Mouse (Mus musculus) lung, adult 18-20 months (tissue): ENCODE measurements around the gene Dgkh.
"Not testable (repeated sequence)": the region's sequence is repeated elsewhere in the genome, so short reads cannot be mapped to it uniquely, and the experiment has no call there.

ENCODE experiments used
- DNase-seq, 2 experiments: peaks; one replicate each; pipeline ENCODE4 v3.0.0; 2022; ENCODE audit warnings: mixed read lengths in 2 of 2

Gene Dgkh

DNA sequence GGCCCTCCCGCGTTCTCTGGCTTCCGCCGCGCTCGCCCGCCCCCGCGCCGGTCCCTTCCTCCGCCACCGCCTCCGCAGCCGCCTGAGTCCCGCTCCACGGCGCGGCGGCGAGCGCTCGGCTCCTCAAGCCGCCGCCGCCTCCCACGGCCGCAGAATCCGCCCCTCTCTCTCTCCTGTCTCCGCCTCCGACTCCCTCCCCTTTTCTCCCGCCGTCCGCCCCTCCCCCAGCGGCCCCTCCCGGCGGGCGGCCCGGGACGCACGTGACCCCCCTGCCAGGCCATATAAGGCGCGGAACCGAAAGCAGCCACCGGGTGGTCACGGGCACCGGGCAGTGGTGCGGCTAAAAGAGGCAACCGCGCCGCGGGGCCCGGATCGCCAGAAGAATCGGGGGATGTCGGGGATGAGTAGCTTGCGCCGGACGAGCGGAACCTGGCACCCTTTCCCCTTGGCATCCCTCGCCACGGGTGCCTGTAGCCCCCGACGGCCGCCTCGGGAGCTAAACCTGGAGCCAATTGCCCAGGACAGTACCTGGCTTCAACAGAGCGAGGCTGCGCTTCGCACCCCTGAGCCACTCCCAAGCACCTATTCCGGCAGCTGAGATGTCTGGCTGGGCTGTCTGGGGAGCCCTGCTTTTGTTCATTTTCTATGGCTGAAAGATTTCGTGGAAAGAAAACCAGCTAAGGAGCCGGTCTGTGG lies at the start of gene Dgkh:
Gene Dgkh (minus strand): TSS at position 160 of the 696 bp plus-strand sequence.
- DNase-seq, result peak; percentile 94 to 95

- DNase-seq, result no peak
Measured at GRCm38 (mm10) chr14:78777215-78777614, 44.6 kb upstream of the Dgkh start.

- DNase-seq, result no peak
Measured at GRCm38 (mm10) chr14:78776659-78777058, 44.1 kb upstream of the Dgkh start.

DNA sequence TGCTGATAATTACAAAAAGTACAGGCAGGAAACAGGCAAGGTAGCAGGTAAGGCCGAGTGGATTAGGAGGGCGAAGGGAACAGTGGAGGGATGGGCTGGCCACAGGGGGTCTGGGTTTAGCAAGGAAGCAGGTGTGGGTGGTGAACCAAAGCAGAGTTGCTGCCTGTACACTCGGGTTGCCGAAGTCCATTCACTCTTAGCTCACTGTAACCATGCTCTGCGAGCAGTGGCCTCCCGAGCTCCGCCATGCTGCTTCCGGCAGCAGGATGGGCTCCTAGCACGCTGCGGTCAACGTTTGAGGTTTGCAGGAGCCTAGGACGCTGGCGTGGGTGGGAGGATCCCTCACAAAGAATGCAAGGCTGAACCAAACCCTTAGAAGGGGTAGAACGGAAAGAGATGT lies 43.1 kb upstream of the Dgkh start:
- no peak for DNase-seq

DNA sequence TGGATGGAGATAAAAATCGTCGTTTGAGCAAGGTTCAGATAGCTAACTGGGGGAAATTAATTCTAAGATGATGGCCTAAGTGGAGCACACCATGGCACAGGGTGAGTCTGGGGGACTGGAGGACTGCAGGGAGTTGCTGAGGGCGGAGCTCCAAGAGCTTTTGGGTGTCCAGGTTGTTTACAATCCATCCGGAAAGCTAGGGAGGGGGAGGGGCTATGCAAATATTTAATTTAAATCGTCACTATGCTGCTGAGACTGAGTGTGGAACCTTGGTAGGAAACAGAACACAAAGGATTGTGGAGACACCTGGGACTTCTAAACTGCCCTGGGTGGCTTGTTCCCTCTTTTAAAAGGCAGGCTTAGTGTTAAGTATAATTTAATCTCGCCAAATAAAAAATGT lies 42.6 kb upstream of the Dgkh start:
- DNase-seq, result no peak

- no peak for DNase-seq
Measured at GRCm38 (mm10) chr14:78770457-78770856, 37.9 kb upstream of the Dgkh start.

GRCm38 (mm10) chr14:78761064-78761463 lies 28.5 kb upstream of the Dgkh start:
- DNase-seq, result no peak

- DNase-seq, result no peak
Measured at GRCm38 (mm10) chr14:78759491-78759890, 26.9 kb upstream of the Dgkh start.

DNA sequence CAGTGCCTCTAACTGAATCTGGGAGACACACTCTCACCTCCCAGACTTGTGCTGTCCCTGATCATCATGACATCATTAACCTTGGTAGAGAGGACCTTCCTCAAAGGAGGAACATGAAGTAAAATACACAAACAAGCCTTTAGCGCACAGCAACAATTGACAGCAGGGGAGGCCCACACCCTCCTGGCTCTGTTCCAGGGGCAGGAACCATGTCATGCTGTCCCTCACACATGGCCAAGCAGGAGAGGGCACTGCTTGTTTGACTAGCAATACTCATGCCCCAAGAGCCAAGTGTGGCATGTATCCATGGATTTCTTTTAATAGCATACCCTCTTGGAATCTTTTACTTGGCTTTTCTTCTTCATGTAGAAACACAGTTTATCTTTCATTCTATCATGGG lies 22.7 kb upstream of the Dgkh start:
- peak in 1 of 2 experiments; percentile 23 for DNase-seq

DNA sequence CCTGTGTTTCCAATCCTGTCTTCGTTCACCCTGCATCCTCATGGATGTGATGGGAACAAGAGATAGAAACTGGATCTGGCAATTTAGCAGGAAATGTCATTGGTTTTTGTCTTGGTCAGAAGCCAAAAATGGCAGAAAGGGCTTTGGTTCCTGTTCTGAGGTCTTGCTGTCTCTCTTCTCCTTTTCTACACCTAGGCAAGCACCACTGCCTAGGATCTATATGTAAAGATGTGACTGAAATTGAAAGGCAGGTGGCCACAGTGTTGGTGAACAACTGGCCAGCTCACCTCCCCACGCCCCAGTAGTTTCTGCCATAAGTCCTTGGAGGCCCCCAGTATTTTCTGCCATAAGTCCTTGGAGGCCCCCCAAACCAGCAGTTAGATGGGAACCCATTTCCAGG lies 16.1 kb upstream of the Dgkh start:
- no peak for DNase-seq

DNA sequence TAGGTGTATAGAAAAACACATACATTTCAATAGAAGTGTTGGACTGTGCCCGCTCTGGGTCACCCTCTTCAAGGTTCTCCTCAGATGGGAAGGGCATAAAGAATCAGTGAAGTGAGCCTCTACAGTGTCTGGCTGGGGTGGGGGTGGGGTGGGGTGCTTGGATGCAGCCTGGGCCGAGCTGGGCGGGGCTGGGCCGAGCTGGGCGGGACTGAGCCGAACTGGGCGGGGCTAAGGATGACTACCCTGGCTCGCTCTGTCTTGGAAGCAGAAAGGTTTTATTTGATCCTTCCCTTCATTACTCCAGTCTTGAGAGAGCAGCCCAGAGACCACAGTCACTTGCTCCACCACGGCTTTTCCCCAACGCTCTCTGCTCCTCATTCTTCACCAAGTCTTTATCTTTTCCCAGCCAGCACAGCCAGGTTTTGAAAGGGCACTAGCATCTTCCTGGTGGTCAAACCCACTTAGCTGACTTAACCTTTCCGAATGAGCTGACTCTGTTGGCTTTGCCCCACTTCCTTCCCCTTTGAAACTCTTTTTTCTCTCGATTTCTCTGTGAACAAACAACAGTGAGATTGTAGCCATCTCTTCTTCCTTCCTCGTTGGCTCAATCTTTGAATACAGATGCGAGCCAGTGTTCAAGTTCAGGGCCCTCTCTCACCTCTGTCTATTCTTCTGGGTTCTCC lies 15.5 kb upstream of the Dgkh start:
- DNase-seq, result no peak

DNA sequence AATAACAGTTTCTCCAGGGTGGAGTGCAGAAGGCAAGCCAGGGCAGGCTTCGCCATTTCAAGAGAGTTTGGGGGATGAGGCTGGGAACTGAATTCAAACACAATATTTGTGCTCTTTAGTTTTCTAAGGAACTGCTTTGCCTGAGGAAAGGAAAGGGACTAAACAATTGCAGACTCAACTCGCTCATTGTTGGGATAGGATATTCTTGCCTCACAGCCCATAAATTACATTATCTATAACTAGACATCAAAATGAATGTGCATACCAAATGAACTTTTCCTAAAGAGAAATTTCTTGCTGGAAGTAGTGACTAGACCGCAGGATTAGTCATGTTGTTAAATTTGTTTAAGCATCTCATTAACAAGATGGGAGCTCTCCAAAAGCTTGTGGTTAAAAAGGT lies 14.9 kb upstream of the Dgkh start:
- DNase-seq, result no peak

GRCm38 (mm10) chr14:78734605-78735004 lies 2.0 kb upstream of the Dgkh start:
- DNase-seq, result no peak

DNA sequence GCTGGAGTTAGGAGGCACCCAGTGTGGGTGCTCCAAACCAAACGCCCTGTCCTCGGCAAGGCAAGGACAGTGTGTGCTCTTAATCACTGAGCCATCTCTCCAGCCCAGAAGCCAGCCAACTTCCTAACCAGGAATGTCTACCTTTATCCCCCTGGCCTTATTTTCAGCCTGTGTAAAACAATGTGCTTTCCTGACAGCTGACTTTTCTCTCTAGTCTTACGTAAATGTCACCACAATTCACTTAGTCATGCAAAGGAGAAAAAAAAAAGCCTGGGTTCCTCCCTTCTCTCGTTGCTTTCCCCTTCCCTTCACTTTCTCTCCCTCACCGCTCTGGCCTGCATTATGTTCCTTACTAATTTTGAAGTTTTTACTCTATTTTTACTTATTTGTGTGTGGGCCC lies 1.6 kb upstream of the Dgkh start:
- not testable (repeated sequence) for DNase-seq

DNA sequence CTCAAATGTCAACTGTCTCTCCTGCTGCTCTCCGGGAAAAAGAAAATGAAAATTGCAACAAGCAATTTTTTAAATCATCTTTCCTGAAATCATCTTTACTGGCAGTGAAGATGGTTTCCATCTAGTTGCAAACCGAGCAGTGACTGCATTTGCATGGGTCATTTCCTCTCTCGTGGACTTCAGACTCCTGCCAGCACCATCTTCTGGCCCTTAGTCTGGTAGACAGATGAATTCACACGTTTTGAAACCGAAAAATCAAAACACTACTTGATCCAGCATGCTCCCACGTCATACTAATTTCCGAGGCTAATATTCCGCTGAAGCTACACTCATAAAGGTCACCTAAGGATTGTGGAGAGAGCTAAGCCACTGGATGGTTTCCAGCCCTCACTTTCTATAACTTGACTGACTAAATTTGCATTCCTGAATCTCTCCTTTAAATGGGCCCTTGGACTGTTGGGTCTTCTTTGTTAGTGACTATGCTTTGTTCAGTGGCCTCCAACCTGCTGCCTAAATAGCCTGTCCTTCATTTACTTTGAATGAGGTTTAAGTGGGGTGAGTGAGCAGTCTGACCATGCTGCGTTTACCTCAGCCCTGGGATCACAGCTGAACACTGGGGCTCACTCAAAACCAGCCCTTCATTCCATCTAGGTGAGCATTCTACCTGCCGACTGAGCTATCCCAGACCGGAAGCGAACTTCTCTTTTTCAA lies 945 bp upstream of the Dgkh start:
- no peak for DNase-seq

- DNase-seq, result peak; percentile 83 to 88
Measured at GRCm38 (mm10) chr14:78731852-78732616, 542 bp downstream of the Dgkh start.

DNA sequence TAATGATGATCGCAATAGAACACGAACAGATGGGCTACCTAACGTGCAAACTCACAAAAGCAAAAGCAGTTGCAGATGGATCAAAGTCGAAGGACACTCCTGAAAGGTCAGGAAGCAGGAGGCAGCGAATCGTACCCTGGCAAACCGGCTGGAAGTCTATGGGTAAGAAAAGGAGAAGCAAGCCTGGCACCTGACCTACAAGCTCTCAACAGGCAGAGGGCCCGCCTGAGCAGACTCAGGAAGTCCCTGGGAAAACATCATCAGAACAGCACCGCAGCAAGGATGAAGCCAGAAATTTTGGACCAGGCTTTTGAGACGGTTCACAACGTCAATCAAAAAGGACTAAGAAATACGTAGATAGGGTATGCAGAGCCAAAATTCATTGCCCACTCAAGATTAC lies 1.3 kb downstream of the Dgkh start:
- peak; percentile 32 to 58 for DNase-seq

DNA sequence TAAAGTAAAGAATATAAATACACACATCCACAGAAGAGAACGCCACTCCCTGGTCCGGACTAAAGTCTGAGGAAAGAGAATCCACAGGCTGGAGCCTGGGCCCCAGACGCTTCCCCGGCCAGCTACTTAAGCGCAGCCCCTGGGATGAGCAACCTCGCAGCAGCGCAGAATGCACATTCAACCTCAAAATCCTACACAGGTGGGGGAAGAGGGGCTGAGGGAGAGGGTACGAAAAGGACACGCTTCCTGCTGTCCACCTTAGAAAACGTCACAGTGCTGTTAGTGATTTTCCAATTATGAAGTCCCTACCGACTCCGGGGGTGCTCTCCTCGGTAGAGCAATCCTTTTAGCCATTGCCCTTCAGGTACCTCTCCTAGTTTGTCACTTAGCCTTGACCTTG lies 6.6 kb downstream of the Dgkh start:
- no peak for DNase-seq

DNA sequence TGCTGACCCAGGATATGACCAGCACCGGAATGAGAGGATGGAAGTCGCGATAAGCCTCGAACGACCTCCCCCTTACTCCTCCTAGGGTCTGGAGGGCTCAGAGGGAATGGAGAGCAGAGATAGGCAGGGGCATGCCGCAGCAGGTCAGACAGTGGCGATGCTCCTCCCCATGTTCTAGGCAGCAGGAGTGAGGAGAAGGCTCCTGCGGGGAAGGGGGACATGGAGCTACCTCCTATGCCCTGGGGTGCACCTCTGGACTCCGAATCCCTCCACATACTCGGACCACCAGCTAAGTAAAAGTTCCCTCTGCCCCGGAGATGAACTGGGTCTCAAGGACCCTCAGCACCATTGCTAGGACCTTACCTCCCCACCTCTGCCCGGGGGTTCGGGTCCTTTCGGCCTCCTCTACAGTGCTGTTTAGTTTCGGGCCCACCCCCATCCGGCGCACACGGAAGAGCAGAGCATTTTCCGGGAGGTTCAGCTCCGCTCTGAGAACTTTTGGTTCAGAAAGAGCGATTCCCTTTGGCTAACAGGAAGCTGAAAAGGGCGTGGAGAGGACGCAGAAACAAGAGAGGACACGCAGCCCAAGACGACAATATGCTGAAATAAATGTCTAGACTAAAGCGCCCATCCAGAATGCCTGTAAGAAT lies 7.1 kb downstream of the Dgkh start:
- peak in 1 of 2 experiments; percentile 31 for DNase-seq

DNA sequence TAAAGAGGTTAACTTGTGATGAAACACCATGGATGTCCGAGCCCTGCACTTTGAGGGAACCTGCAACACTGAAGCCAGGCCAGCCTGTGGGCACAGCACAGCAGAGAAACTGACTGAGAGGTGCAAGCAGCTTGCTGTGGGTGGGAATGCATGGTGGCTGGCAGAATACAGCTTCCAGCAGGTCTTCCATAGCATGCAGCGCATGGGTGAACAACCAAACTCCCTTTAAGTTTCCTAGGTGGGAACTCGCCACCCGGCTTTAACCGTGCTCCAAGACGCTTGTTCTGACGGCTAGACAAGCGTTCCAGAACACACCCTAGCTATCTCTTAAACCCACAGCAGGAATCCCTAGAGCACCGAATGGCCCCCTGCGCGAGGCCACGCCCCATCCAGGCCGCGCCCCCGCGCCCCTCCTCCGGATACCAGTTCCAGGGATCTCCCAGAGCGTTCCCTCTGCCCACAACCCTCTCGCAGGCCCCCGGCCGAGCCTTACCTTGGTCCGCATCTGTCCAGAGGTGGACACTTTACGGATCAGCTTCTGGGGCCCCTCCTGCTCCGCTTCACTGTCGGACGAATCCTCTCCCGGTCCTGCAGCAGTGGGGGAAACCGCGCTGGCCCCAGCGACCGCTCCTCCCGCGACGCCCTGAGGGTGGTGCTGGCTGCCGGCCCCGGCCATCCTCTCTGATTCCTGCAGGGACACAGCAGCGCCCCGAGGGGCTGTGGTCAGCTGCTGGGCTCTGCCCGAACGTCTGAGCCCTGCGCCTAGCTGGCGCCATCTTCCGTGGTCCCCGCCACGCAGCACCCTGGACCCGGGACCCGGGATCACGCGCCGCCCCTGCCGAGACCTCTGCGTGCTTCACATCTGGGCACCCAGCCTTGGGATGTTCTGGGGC lies 7.9 kb downstream of the Dgkh start:
- peak; percentile 55 to 70 for DNase-seq

DNA sequence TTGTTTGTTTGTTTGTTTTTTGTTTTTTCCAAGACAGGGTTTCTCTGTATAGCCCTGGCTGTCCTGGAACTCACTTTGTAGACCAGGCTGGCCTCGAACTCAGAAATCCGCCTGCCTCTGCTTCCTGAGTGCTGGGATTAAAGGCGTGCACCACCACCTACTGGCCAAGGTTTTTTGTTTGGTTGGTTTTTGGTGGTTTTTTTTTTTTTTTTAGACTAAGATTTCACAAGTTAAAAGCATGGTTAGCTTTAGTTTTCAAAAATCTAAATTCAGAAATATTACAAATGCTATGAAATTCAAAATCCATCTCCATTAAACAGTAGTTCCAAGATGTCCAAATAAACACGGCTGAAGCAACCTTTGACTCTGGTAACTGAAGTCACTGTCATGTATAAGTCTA lies 8.9 kb downstream of the Dgkh start:
- DNase-seq, result not testable (repeated sequence)

DNA sequence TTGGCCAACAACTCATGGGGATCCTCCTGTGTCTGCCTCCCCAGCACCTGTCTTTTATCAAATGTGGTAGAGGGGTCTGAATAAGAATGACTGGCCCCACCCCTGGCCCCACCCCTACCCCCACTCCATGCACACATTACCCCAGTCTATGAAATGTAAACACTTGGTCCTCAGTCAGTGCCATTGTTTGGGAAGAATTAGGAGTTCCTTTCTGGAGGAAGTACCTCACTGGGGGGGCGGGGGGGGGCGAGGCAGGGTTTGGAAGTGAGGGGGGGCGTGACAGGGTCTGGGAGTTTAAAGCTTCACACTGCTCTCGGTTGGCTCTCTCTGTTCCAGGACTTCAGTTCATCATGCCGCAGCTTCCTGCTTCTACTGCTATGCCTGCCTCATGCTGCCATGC lies 10.5 kb downstream of the Dgkh start:
- DNase-seq, result no peak
